Mouse (Mus musculus) left cerebral cortex, postnatal 10 days (tissue): ENCODE data around the gene Hspb11. TPM values are rescaled to one million over a fixed set of nuclear protein-coding genes. Genes with fewer than 3 reads are reported as not detected.
A peak's percentile ranks its signal among the peaks of the same experiment; 100 is the strongest.

ENCODE experiments used
- DNase-seq, 2 experiments: peaks; one replicate each; pipeline ENCODE4 v3.0.0; 2021 to 2022; ENCODE audit warnings: low spot score in 2 of 2, mixed read lengths in 1 of 2; ENCODE audit errors: extremely low spot score in 1 of 2
- intact Hi-C: fragments of 180-260 bp; cut with DNase I; formaldehyde crosslinking; loops from one replicate; pipeline ENCODE4 v1.15.1; 2025
- total RNA-seq, 2 experiments: library from RNA; stranded (reverse); gene quantifications; 2 replicates each; pipeline ENCODE4 v1.2.3; 2021

Hspb11 gene
- total RNA-seq: 10 to 100 TPM; 16.8 to 22.4 TPM

- intact Hi-C loops: loop anchor here (1.0 kb wide), 1 partner anchor 61 kb away; the partner anchor contains the start of gene Yipf1
- DNase-seq: peak; percentile 90 to 96
These were observed at the start of gene Hspb11, which contains the start of gene Lrrc42 for GRCm38 (mm10) chr4:107253125-107254091. Hspb11 (plus strand) TSS chr4:107253593. Lrrc42 (minus strand) TSS chr4:107253532.

- DNase-seq: no peak
- intact Hi-C loops: no loop called here
These were observed 46.4 kb upstream of the Hspb11 start for GRCm38 (mm10) chr4:107207016-107207415.

GRCm38 (mm10) chr4:107208880-107209279, 44.5 kb upstream of the Hspb11 start, which contains the start of gene Ldlrad1:
Ldlrad1 (plus strand) TSS chr4:107209180.
- no peak for DNase-seq
- intact Hi-C loops: no loop called here

- intact Hi-C loops: no loop called here
- no peak for DNase-seq
These were observed 42.8 kb upstream of the Hspb11 start for GRCm38 (mm10) chr4:107210483-107211097.

- intact Hi-C loops: no loop called here
These were observed 41.9 kb upstream of the Hspb11 start for GRCm38 (mm10) chr4:107211465-107211864.

GRCm38 (mm10) chr4:107211936-107212335, 41.5 kb upstream of the Hspb11 start:
- DNase-seq: no peak

More at GRCm38 (mm10) chr4:107211465-107211864, 41.9 kb upstream of the Hspb11 start:
- peak; percentile 20 to 45 for DNase-seq

GRCm38 (mm10) chr4:107213279-107214011, 39.9 kb upstream of the Hspb11 start:
- intact Hi-C loops: no loop called here
- no peak for DNase-seq

More at GRCm38 (mm10) chr4:107211936-107212335, 41.5 kb upstream of the Hspb11 start:
- intact Hi-C loops: no loop called here

- intact Hi-C loops: no loop called here
- no peak for DNase-seq
These were observed 35.8 kb upstream of the Hspb11 start for GRCm38 (mm10) chr4:107217574-107217973.

GRCm38 (mm10) chr4:107221524-107221923, 31.9 kb upstream of the Hspb11 start:
- no peak for DNase-seq
- intact Hi-C loops: no loop called here

GRCm38 (mm10) chr4:107223225-107224204, 29.9 kb upstream of the Hspb11 start:
- intact Hi-C loops: no loop called here
- peak in 1 of 2 experiments; percentile 56 for DNase-seq

GRCm38 (mm10) chr4:107226313-107226712, 27.1 kb upstream of the Hspb11 start:
- no peak for DNase-seq
- intact Hi-C loops: no loop called here

GRCm38 (mm10) chr4:107232219-107232618, 21.2 kb upstream of the Hspb11 start:
- intact Hi-C loops: no loop called here

GRCm38 (mm10) chr4:107238253-107238652, 15.1 kb upstream of the Hspb11 start:
- intact Hi-C loops: loop anchor here (5.0 kb wide), 2 partner anchors 36 to 51 kb away; no protein-coding TSS in a partner anchor

More at GRCm38 (mm10) chr4:107232219-107232618, 21.2 kb upstream of the Hspb11 start:
- DNase-seq: no peak

GRCm38 (mm10) chr4:107240196-107240595, 13.2 kb upstream of the Hspb11 start:
- no peak for DNase-seq
- intact Hi-C loops: no loop called here

More at GRCm38 (mm10) chr4:107238253-107238652, 15.1 kb upstream of the Hspb11 start:
- DNase-seq: no peak

- DNase-seq: no peak
- intact Hi-C loops: no loop called here
These were observed 9.7 kb upstream of the Hspb11 start for GRCm38 (mm10) chr4:107243365-107244333.

GRCm38 (mm10) chr4:107245368-107245767, 8.0 kb upstream of the Hspb11 start:
- DNase-seq: no peak
- intact Hi-C loops: no loop called here

- intact Hi-C loops: no loop called here
- no peak for DNase-seq
These were observed 7.4 kb upstream of the Hspb11 start for GRCm38 (mm10) chr4:107246040-107246439.
